Mouse (Mus musculus) kidney, embryonic 15.5 days (tissue): Measurements from ENCODE around the gene Tpm3. TPM values are rescaled to one million over a fixed set of nuclear protein-coding genes. Genes with fewer than 3 reads are reported as not detected.

ENCODE experiments used
- microRNA counts: library from miRNA; unstranded; fragments of <30 nt; microRNA quantifications from one replicate; lab custom pipeline; 2016
- microRNA-seq: library from miRNA; unstranded; fragments of <30 nt; microRNA quantifications from one replicate; pipeline ENCODE4, GENCODE M21; 2016
- polyA plus RNA-seq: library from polyadenylated mRNA; unstranded; fragments of >200 nt; fragmentation: Nextera tagmentation; extraction: Ambion mirVana; gene quantifications from 2 replicates; pipeline ENCODE4 v1.2.1, GENCODE M21; 2015

Tpm3 gene
- polyA plus RNA-seq, 1 experiment from 2014 or later, result 591 TPM

MicroRNAs within 50 kb of the gene (microRNA counts, 519-probe panel; counts per million panel counts)
- 2,734 counts per million, percentile 66 among the panel's probes with 10 or more counts for microRNA mmu-miR-190b (lab: Ali Mortazavi, UCI)

Small RNA genes within 50 kb of the gene (microRNA-seq; reads per million reads assigned to microRNA genes)
- 11.3 reads per million, percentile 30 among the genes with 10 or more reads in this experiment for gene Mir190b

Other genes starting within 250 kb of the Tpm3 start
- gene She, start 241.3 kb upstream of the Tpm3 start, polyA plus RNA-seq, result 6.6 and 7.5 TPM in 2 replicates
- gene Il6ra, start 159.5 kb upstream of the Tpm3 start, polyA plus RNA-seq, result 0.87 and 1.1 TPM in 2 replicates
- gene Atp8b2, start 109.1 kb upstream of the Tpm3 start, polyA plus RNA-seq, result 11.9 and 13.2 TPM in 2 replicates
- gene Hax1, start 73.9 kb upstream of the Tpm3 start, polyA plus RNA-seq, result 174 and 180 TPM in 2 replicates
- gene 4933434E20Rik, start 21.0 kb upstream of the Tpm3 start, polyA plus RNA-seq, result 171 and 172 TPM in 2 replicates
- 197 and 201 TPM in 2 replicates for gene Ubap2l, start 20.0 kb upstream of the Tpm3 start, polyA plus RNA-seq
- 0.40 and 0.45 TPM in 2 replicates for gene Nup210l, start 31.5 kb downstream of the Tpm3 start, polyA plus RNA-seq
- gene Rps27, start 141.0 kb downstream of the Tpm3 start, polyA plus RNA-seq, result 1,600 and 1,610 TPM in 2 replicates
- 39.8 and 40.8 TPM in 2 replicates for gene Rab13, start 141.0 kb downstream of the Tpm3 start, polyA plus RNA-seq
- gene Jtb, start 158.9 kb downstream of the Tpm3 start, polyA plus RNA-seq, result 96.9 and 105 TPM in 2 replicates
- gene Creb3l4, start 170.9 kb downstream of the Tpm3 start, polyA plus RNA-seq, result 3.7 and 6.9 TPM in 2 replicates
- 101 and 104 TPM in 2 replicates for gene Slc39a1, start 175.5 kb downstream of the Tpm3 start, polyA plus RNA-seq
- gene Crtc2, start 181.5 kb downstream of the Tpm3 start, polyA plus RNA-seq, result 26.1 and 26.7 TPM in 2 replicates
- gene Dennd4b, start 192.5 kb downstream of the Tpm3 start, polyA plus RNA-seq, result 3.9 and 4.1 TPM in 2 replicates
- gene Gatad2b, start 220.5 kb downstream of the Tpm3 start, polyA plus RNA-seq, result 12.8 and 16.2 TPM in 2 replicates